Mouse (Mus musculus) heart, embryonic 12.5 days (tissue): ENCODE measurements at regions not wholly inside any gene's neighbourhood (a gene's known extent, or its start where the extent isn't known, plus 50 kb on each side); places are given as distances from the start of the nearest gene placed in this dataset.

ENCODE experiments used
- ATAC-seq: fragments of 200-750 bp; cut with Nextera tagmentation; 2 replicates; pipeline ENCODE4 v1.8.0; 2017; ENCODE audit warnings: moderate TSS enrichment, moderate library complexity; ENCODE audit not compliant: insufficient number of reproducible peaks, low FRiP score
- H3K27ac ChIP-seq: fragments of 300-500 bp; sonication (generic); 2 replicates; pipeline ENCODE4 v1.5.1; 2016; ENCODE audit warnings: mild to moderate bottlenecking, moderate library complexity; ENCODE audit not compliant: poor library complexity, severe bottlenecking
- H3K27me3 ChIP-seq: fragments of 300-500 bp; sonication (generic); replicated peaks from 2 replicates; pipeline ENCODE4 v1.6.1; 2016; ENCODE audit warnings: mild to moderate bottlenecking, moderate library complexity
- H3K36me3 ChIP-seq: fragments of 300-500 bp; sonication (generic); 2 replicates; pipeline ENCODE4 v1.6.1; 2016; ENCODE audit warnings: mild to moderate bottlenecking, moderate library complexity
- H3K4me1 ChIP-seq: fragments of 300-500 bp; sonication (generic); replicated peaks from 2 replicates; pipeline ENCODE4 v1.6.1; 2016; ENCODE audit warnings: mild to moderate bottlenecking
- H3K4me2 ChIP-seq: fragments of 300-500 bp; sonication (generic); 2 replicates; pipeline ENCODE4 v1.6.1; 2016; ENCODE audit warnings: mild to moderate bottlenecking, moderate library complexity
- H3K4me3 ChIP-seq: fragments of 300-500 bp; sonication (generic); 2 replicates; pipeline ENCODE4 v1.5.1; 2016; ENCODE audit warnings: mild to moderate bottlenecking
- H3K9ac ChIP-seq: fragments of 300-500 bp; sonication (generic); 2 replicates; pipeline ENCODE4 v1.6.1; 2016; ENCODE audit warnings: mild to moderate bottlenecking, moderate library complexity
- H3K9me3 ChIP-seq: fragments of 300-500 bp; sonication (generic); replicated peaks from 2 replicates; pipeline ENCODE4 v1.6.1; 2016; ENCODE audit warnings: mild to moderate bottlenecking, moderate library complexity
- WGBS: fragments of 180-500 bp; shearing (Covaris S2); methylation state at CpG from one replicate; pipeline ENCODE4 v1.1.7; 2016; 5-methylcytosine and 5-hydroxymethylcytosine counted together

GRCm38 (mm10) chr1:76705556-76705955, 809.3 kb downstream of the Epha4 start:
- ATAC-seq, result no peak

GRCm38 (mm10) chr1:76717639-76718292, 797.1 kb downstream of the Epha4 start:
- H3K9me3 ChIP-seq, result no peaks in the 10 kb centered on the region
- 80% methylated on average over 11 of the region's 11 CpGs for WGBS
- no peak for ATAC-seq
- no peaks in the 10 kb centered on the region for H3K27me3 ChIP-seq
- no peaks in the 10 kb centered on the region for H3K36me3 ChIP-seq
- H3K4me2 ChIP-seq, result no peak overlapping the region
- no peak overlapping the region for H3K27ac ChIP-seq
- H3K4me3 ChIP-seq, result no peak overlapping the region
- no peak overlapping the region for H3K9ac ChIP-seq
- no peaks in the 10 kb centered on the region for H3K4me1 ChIP-seq

More at GRCm38 (mm10) chr1:76705556-76705955, 809.3 kb downstream of the Epha4 start:
- Histone ChIP-seq H3K27me3 (no peaks in the 10 kb centered on the region), H3K9ac (no peak overlapping the region), H3K4me2 (no peak overlapping the region), H3K27ac (no peak overlapping the region), H3K4me3 (no peak overlapping the region), H3K9me3 (no peaks in the 10 kb centered on the region), H3K4me1 (no peaks in the 10 kb centered on the region), H3K36me3 (no peaks in the 10 kb centered on the region)
- WGBS, result 67% methylated on average over 2 of the region's 2 CpGs

GRCm38 (mm10) chr1:76724453-76724852, 790.4 kb downstream of the Epha4 start:
- WGBS, result 69% methylated on average over 3 of the region's 3 CpGs
- no peak for ATAC-seq
- Histone ChIP-seq H3K4me1 (no peaks in the 10 kb centered on the region), H3K4me3 (no peak overlapping the region), H3K27ac (no peak overlapping the region), H3K4me2 (no peak overlapping the region), H3K36me3 (no peaks in the 10 kb centered on the region), H3K9me3 (no peaks in the 10 kb centered on the region), H3K27me3 (no peaks in the 10 kb centered on the region), H3K9ac (no peak overlapping the region)

GRCm38 (mm10) chr1:76737003-76737402, 777.9 kb downstream of the Epha4 start:
- no peak for ATAC-seq
- Histone ChIP-seq H3K4me2 (no peak overlapping the region), H3K4me3 (no peak overlapping the region), H3K27me3 (no peaks in the 10 kb centered on the region), H3K4me1 (no peaks in the 10 kb centered on the region), H3K36me3 (no peaks in the 10 kb centered on the region), H3K27ac (no peak overlapping the region), H3K9ac (no peak overlapping the region), H3K9me3 (no peaks in the 10 kb centered on the region)
- 73% methylated on average over 1 of the region's 1 CpGs for WGBS

GRCm38 (mm10) chr1:76737663-76738062, 777.2 kb downstream of the Epha4 start:
- no peaks in the 10 kb centered on the region for H3K36me3 ChIP-seq
- ATAC-seq, result no peak
- no peaks in the 10 kb centered on the region for H3K27me3 ChIP-seq
- H3K9ac ChIP-seq, result no peak overlapping the region
- H3K27ac ChIP-seq, result no peak overlapping the region
- no peak overlapping the region for H3K4me2 ChIP-seq
- WGBS, result 93% methylated on average over 2 of the region's 2 CpGs
- H3K4me1 ChIP-seq, result no peaks in the 10 kb centered on the region
- no peak overlapping the region for H3K4me3 ChIP-seq
- no peaks in the 10 kb centered on the region for H3K9me3 ChIP-seq

GRCm38 (mm10) chr1:76772694-76773093, 742.2 kb downstream of the Epha4 start:
- no peaks in the 10 kb centered on the region for H3K9me3 ChIP-seq
- H3K4me2 ChIP-seq, result no peak overlapping the region
- ATAC-seq, result no peak
- H3K27me3 ChIP-seq, result no peaks in the 10 kb centered on the region
- H3K4me1 ChIP-seq, result no peaks in the 10 kb centered on the region
- H3K36me3 ChIP-seq, result no peaks in the 10 kb centered on the region
- H3K4me3 ChIP-seq, result no peak overlapping the region
- H3K27ac ChIP-seq, result no peak overlapping the region
- WGBS, result 77% methylated on average over 2 of the region's 2 CpGs
- H3K9ac ChIP-seq, result no peak overlapping the region

- 86% methylated on average over 2 of the region's 2 CpGs for WGBS
- no peak for ATAC-seq
Measured at GRCm38 (mm10) chr1:76786871-76787270, 728.0 kb downstream of the Epha4 start.

GRCm38 (mm10) chr1:76793438-76793837, 721.5 kb downstream of the Epha4 start:
- Histone ChIP-seq H3K4me1 (no peaks in the 10 kb centered on the region), H3K9ac (no peak overlapping the region), H3K36me3 (no peaks in the 10 kb centered on the region), H3K27ac (no peak overlapping the region), H3K4me3 (no peak overlapping the region), H3K27me3 (no peaks in the 10 kb centered on the region), H3K4me2 (no peak overlapping the region), H3K9me3 (no peaks in the 10 kb centered on the region)
- 86% methylated on average over 2 of the region's 2 CpGs for WGBS
- no peak for ATAC-seq

More at GRCm38 (mm10) chr1:76786871-76787270, 728.0 kb downstream of the Epha4 start:
- Histone ChIP-seq H3K9me3 (no peaks in the 10 kb centered on the region), H3K4me3 (no peak overlapping the region), H3K27ac (no peak overlapping the region), H3K36me3 (no peaks in the 10 kb centered on the region), H3K4me2 (no peak overlapping the region), H3K27me3 (no peaks in the 10 kb centered on the region), H3K4me1 (no peaks in the 10 kb centered on the region), H3K9ac (no peak overlapping the region)

- 70% methylated on average over 1 of the region's 1 CpGs for WGBS
- no peak overlapping the region for H3K27ac ChIP-seq
Measured at GRCm38 (mm10) chr1:76819906-76820305, 695.0 kb downstream of the Epha4 start.

GRCm38 (mm10) chr1:76821610-76822009, 693.3 kb downstream of the Epha4 start:
- ATAC-seq, result no peak
- H3K27ac ChIP-seq, result no peak overlapping the region
- H3K27me3 ChIP-seq, result no peaks in the 10 kb centered on the region
- no peaks in the 10 kb centered on the region for H3K9me3 ChIP-seq
- no peak overlapping the region for H3K9ac ChIP-seq
- no peaks in the 10 kb centered on the region for H3K36me3 ChIP-seq
- no peak overlapping the region for H3K4me3 ChIP-seq
- no peak overlapping the region for H3K4me2 ChIP-seq
- 56% methylated on average over 3 of the region's 3 CpGs for WGBS
- no peaks in the 10 kb centered on the region for H3K4me1 ChIP-seq

More at GRCm38 (mm10) chr1:76819906-76820305, 695.0 kb downstream of the Epha4 start:
- no peak for ATAC-seq
- Histone ChIP-seq H3K9me3 (no peaks in the 10 kb centered on the region), H3K36me3 (no peaks in the 10 kb centered on the region), H3K27me3 (no peaks in the 10 kb centered on the region), H3K4me2 (no peak overlapping the region), H3K4me3 (no peak overlapping the region), H3K4me1 (no peaks in the 10 kb centered on the region), H3K9ac (no peak overlapping the region)

GRCm38 (mm10) chr1:76829690-76830089, 685.2 kb downstream of the Epha4 start:
- Histone ChIP-seq H3K36me3 (no peaks in the 10 kb centered on the region), H3K27me3 (no peaks in the 10 kb centered on the region), H3K4me1 (no peaks in the 10 kb centered on the region), H3K9ac (no peak overlapping the region), H3K27ac (no peak overlapping the region), H3K9me3 (no peaks in the 10 kb centered on the region), H3K4me2 (no peak overlapping the region), H3K4me3 (no peak overlapping the region)
- 66% methylated on average over 2 of the region's 2 CpGs for WGBS
- ATAC-seq, result no peak

- 54% methylated on average over 2 of the region's 2 CpGs for WGBS
- Histone ChIP-seq H3K9ac (no peak overlapping the region), H3K36me3 (no peaks in the 10 kb centered on the region), H3K4me3 (no peak overlapping the region), H3K4me2 (no peak overlapping the region), H3K4me1 (no peaks in the 10 kb centered on the region), H3K27me3 (no peaks in the 10 kb centered on the region), H3K9me3 (no peaks in the 10 kb centered on the region), H3K27ac (no peak overlapping the region)
- no peak for ATAC-seq
Measured at GRCm38 (mm10) chr1:76832311-76832710, 682.6 kb downstream of the Epha4 start.
